Mouse (Mus musculus) Patski (cell line): ENCODE measurements around the gene Dnah2. TPM values are rescaled to one million over a fixed set of nuclear protein-coding genes. Genes with fewer than 3 reads are reported as not detected.

Experiments
- ATAC-seq: fragments of 100-300 bp; one replicate; pipeline ENCODE4 v1.8.0; 2021
- CTCF ChIA-PET: fragments of 350-600 bp; sonication (Branson Sonifier 250); formaldehyde crosslinking; loops from one replicate; lab custom pipeline; 2022; ENCODE audit warnings: inconsistent platforms; lab: Charles Lee
- POLR2A ChIA-PET: fragments of 350-600 bp; sonication (Branson Sonifier 250); formaldehyde crosslinking; loops from one replicate; lab custom pipeline; 2022; ENCODE audit warnings: antibody characterized with exemption, inconsistent platforms; lab: Charles Lee
- DNase-seq: peaks from one replicate; pipeline ENCODE4 v3.0.0-alpha.2; 2011; ENCODE audit warnings: low read depth, low spot score
- H3K27me3 ChIP-seq: fragments of 371-371 bp; one replicate; pipeline ENCODE4 v1.5.1; 2021
- CTCF ChIP-seq: fragments of 100-300 bp; IDR thresholded peaks from one replicate; pipeline ENCODE4 v1.5.1; 2021
- in situ Hi-C: fragments of 300-500 bp; cut with MboI; formaldehyde crosslinking; loops from 3 replicates; pipeline ENCODE4 v1.11.1; 2018; ENCODE audit warnings: low pct_unique_long_range_greater_than_20kb, mixed read lengths
- polyA plus RNA-seq: library from polyadenylated mRNA; unstranded; gene quantifications from one replicate; pipeline ENCODE4 v1.2.3, GENCODE M21; 2021

Dnah2 gene
- polyA plus RNA-seq, 1 experiment from 2014 or later, result 1.4 TPM

DNA sequence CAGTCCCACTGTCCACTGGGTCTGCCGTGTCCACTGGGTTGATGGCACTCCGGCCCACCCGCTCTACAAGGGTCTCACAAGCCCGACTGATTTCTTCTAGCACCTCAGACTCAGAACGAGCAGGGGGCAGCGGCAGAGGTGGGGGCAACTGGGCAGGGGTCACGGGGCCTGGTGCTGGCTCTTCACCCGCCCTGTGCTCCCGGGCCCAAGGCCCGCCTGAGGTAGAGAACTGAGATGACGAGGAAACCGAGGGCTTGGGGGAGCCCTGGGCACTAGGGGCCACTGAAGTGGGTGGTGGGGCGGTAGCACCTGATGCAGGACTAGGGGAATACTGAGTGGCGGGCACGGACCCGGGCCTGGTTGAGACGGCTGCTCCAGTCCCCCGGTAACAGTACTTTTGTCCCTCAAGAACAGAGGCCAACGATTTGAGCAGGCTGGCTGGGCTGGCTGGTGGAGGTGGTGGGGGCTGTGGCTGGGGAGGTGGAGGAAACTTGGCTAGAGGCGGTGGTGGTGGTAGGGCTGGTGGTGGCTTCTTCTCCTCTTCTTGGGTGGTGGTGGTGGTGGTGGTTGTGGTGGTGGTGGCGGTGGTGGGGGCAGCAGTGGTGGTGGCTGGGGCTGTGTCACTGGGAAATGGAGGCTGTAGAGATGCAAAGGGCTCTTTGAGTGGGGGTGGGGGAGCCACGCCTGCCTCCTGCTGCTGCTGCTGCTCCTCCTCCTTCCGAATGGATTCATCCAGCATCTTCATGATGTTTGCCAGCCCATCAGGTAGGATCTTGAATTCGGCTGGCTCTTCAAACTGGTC, 144.1 kb downstream of the Dnah2 start:
- DNase-seq, result no peak
- no peaks in the 10 kb centered on the region for H3K27me3 ChIP-seq
- no peak for ATAC-seq
- POLR2A ChIA-PET, result no interaction called here
- in situ Hi-C loops, result loop anchor here (25.0 kb wide), 1 partner anchor 583 kb away; the partner anchor contains the start of genes Ctdnep1, Elp5, Gabarap and Phf23
- TF ChIP-seq CTCF, result no peak
- CTCF ChIA-PET, result no interaction called here

DNA sequence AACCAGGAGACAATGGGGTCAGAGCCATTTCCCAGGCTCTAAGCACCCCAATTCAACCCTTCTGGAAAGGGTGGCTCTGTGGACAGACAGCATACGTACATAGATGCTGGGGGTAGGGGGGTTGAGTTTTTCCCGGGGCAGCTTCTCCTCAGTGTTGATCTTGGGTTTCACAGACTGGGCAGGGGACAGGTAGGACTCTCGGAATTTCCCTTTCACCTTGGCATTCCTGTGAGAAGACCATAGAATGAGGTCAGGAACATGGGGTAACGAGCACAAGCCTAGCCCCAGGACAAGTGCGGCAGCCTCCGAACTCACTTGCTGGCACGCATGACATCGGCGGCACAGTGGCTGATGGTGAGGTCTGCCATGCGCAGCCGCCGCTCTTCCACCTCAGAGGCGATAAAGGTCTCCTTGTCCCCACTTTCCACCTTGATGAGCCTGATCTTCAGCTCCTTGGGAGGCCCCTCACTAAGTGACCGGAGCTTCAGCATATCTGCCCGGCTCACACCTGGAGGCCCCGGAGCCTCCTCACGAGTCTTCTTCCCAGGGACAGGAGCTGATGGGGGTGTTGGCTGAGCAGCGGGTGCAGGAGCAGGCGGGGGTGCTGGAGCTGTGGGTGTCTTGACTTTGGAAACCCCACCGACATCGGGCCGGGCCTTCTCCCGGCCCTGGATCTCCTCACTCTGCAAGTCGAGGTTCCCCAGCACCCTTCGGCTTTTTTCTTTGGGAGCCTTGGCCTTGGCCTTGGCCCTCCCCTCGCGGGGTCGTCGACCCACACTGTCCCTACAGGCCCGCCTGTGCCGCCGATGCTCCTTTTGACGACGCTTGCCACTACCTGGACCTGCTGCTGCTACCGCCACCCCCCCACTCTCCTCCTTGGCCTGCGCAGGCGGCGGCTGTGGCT, 145.0 kb downstream of the Dnah2 start:
- CTCF ChIA-PET, result no interaction called here
- DNase-seq (no peak), ATAC-seq (no peak)
- in situ Hi-C loops, result loop anchor here (25.0 kb wide), 1 partner anchor 583 kb away; the partner anchor contains the start of genes Ctdnep1, Elp5, Gabarap and Phf23
- TF ChIP-seq CTCF, result no peak
- no peaks in the 10 kb centered on the region for H3K27me3 ChIP-seq
- POLR2A ChIA-PET, result no interaction called here

DNA sequence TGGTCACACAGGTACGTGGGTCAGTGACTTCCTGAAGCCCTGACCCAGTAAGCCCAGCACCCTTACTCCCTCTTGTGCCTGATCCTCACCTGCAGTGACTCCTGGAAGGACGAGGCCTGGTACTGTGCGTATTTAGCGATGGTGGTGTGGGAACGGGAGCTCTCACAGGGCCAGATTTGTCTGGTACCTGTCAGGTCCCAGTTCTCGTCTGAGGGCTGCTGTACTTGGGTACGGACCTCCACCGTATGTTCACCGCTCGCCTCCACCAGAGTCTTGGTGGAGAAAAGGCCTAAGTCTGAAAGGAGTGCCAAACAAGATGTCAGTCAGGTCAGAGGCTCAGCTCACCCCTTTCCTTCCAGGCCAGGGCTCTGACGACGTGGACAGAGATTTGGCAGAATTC, 146.9 kb downstream of the Dnah2 start:
- DNase-seq, result no peak
- TF ChIP-seq CTCF, result no peak
- H3K27me3 ChIP-seq, result no peaks in the 10 kb centered on the region
- CTCF ChIA-PET, result interaction anchor here (0.9 kb wide), 1 partner anchor 144 kb away, joined by 3 read pairs; no protein-coding TSS in a partner anchor
- POLR2A ChIA-PET, result interaction anchor here (1.0 to 1.5 kb wide), 2 partner anchors 17 to 22 kb away, joined by 3 to 6 read pairs; no protein-coding TSS in a partner anchor
- ATAC-seq, result no peak
- in situ Hi-C loops, result loop anchor here (25.0 kb wide), 1 partner anchor 585 kb away; the partner anchor contains the start of genes Ctdnep1, Elp5, Gabarap and Phf23

- no peak for TF ChIP-seq CTCF
- in situ Hi-C loops, result loop anchor here (25.0 kb wide), 1 partner anchor 586 kb away; the partner anchor contains the start of genes Ctdnep1, Elp5, Gabarap and Phf23
- DNase-seq (no peak), ATAC-seq (no peak)
- ChIA-PET POLR2A (interaction anchor here (1.0 to 1.5 kb wide), 2 partner anchors 18 to 23 kb away, joined by 3 to 6 read pairs; no protein-coding TSS in a partner anchor), CTCF (interaction anchor here (0.9 kb wide), 1 partner anchor 143 kb away, joined by 3 read pairs; no protein-coding TSS in a partner anchor)
- H3K27me3 ChIP-seq, result no peaks in the 10 kb centered on the region
Observed at GRCm38 (mm10) chr11:69401210-69401637, 147.7 kb downstream of the Dnah2 start.

GRCm38 (mm10) chr11:69400083-69400850, 148.6 kb downstream of the Dnah2 start:
- in situ Hi-C loops, result loop anchor here (25.0 kb wide), 1 partner anchor 587 kb away; the partner anchor contains the start of genes Ctdnep1, Elp5, Gabarap and Phf23
- no peak for DNase-seq
- ChIA-PET POLR2A (interaction anchor here (1.2 kb wide), 1 partner anchor 17 kb away, joined by 3 read pairs; no protein-coding TSS in a partner anchor), CTCF (no interaction called here)
- no peak for ATAC-seq
- TF ChIP-seq CTCF, result no peak
- H3K27me3 ChIP-seq, result no peaks in the 10 kb centered on the region

DNA sequence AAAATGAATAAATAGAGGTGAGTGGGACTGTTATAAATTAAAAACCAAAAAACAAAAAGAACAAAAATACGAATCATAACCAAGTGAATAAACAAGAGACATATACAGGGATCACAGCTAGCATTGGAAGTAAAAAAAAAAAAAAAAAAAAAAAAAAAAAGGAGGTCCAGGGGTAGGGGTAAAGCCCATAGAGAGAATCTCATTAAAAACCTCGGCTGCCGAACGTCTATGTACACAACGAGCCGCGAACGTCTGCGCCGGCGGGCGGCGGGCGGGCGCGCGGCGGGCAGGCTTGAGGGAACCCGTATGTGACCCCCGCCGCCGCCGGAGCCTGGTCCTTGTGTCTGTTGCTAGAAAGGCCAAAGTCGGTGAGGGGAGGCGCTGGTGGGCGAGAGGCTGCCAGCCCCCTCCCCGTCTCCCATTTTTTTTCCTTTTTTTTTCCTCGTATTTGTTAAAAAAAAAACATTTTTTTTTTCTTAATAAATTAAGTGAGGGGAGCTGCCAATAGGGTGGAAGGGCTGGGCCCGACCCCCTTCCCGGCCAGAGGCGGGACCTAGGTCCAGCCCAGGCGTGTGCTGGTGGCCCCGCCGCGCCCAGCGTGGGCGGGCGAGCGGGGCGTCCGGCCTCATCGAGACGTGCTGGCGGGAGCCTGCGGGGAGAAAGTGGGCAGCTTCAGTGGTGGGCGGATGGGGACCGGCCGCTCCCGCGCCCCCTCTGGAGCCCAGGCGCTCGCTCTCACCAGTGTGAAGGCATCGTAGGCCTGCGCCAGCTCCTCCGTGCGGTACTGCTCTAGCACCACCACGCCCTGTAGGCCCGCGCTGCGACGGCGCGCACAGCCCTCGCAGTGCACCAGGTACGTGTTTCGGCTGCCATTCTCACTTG, 149.5 kb downstream of the Dnah2 start:
- ChIA-PET CTCF (no interaction called here), POLR2A (interaction anchor here (1.0 to 1.2 kb wide), 2 partner anchors 18 to 27 kb away, joined by 3 read pairs; no protein-coding TSS in a partner anchor)
- no peak for TF ChIP-seq CTCF
- ATAC-seq, result no peak
- in situ Hi-C loops, result loop anchor here (25.0 kb wide), 1 partner anchor 588 kb away; the partner anchor contains the start of genes Ctdnep1, Elp5, Gabarap and Phf23
- H3K27me3 ChIP-seq, result no peaks in the 10 kb centered on the region
- DNase-seq, result no peak

DNA sequence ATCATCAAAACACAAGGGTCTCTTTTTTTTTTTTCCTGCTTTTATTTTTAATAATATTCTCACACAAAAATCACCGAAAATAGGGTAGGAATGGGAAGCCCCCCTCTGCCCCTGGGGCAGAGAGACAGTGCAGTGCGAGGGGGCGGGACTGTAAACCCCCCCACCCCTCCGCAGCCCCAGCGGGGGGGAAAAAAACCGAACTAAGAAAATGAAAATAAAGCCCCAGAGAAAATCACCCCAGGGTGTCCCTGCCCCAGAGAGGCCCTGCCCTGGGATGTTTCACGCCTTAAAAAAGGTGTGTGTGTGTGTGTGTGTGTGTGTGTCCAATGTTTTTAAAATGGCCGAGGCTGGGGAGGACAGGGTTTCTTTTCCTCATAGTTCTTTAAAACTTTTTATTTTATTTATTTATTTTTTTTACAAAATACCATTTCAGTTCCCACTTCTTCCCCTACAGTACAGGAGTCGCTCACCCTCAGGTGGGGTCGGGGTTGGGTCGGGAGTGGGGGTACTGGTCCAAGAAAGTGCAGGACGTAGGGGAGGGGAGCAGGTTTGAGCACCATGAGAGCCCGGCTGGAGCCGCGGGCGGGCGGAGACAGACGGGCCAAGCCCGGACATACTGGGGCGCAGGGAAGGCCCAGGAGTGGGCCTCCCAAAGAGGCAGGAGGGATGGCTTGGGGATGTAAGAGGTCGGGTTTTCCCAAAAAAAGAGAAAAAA, 150.3 kb downstream of the Dnah2 start:
- ChIA-PET POLR2A (interaction anchor here (0.7 to 1.0 kb wide), 3 partner anchors 9 to 115 kb away, joined by 3 to 5 read pairs (median 4); no protein-coding TSS in a partner anchor), CTCF (no interaction called here)
- no peak for DNase-seq
- no peaks in the 10 kb centered on the region for H3K27me3 ChIP-seq
- in situ Hi-C loops, result no loop called here
- ATAC-seq, result no peak
- no peak for TF ChIP-seq CTCF

GRCm38 (mm10) chr11:69398059-69398458, 150.9 kb downstream of the Dnah2 start, which contains the start of gene Tmem88:
TSS of gene Tmem88 (minus strand) at chr11:69398234.
- in situ Hi-C loops, result no loop called here
- H3K27me3 ChIP-seq, result no peaks in the 10 kb centered on the region
- DNase-seq (no peak), ATAC-seq (no peak)
- no peak for TF ChIP-seq CTCF
- ChIA-PET POLR2A (interaction anchor here (0.7 to 1.3 kb wide), 4 partner anchors 10 to 115 kb away, joined by 3 to 5 read pairs (median 4); no protein-coding TSS in a partner anchor), CTCF (no interaction called here)
